Mouse (Mus musculus) adrenal gland, adult 8-10 months (tissue): Measurements from ENCODE around the gene H2-Q10. TPM values are rescaled to one million over a fixed set of nuclear protein-coding genes. Genes with fewer than 3 reads are reported as not detected.
"Not testable (repeated sequence)": the region's sequence is repeated elsewhere in the genome, so short reads cannot be mapped to it uniquely, and the experiment has no call there.

Experiments used
- DNase-seq: peaks from one replicate; pipeline ENCODE4 v3.0.0; 2022
- total RNA-seq, 4 experiments: library from RNA; stranded (reverse); gene quantifications; 2 replicates each; pipeline ENCODE4 v1.2.4; 2022

The H2-Q10 gene
- total RNA-seq: 1 to 10 TPM; 1.9 to 7.9 (median 3.7) TPM

DNA sequence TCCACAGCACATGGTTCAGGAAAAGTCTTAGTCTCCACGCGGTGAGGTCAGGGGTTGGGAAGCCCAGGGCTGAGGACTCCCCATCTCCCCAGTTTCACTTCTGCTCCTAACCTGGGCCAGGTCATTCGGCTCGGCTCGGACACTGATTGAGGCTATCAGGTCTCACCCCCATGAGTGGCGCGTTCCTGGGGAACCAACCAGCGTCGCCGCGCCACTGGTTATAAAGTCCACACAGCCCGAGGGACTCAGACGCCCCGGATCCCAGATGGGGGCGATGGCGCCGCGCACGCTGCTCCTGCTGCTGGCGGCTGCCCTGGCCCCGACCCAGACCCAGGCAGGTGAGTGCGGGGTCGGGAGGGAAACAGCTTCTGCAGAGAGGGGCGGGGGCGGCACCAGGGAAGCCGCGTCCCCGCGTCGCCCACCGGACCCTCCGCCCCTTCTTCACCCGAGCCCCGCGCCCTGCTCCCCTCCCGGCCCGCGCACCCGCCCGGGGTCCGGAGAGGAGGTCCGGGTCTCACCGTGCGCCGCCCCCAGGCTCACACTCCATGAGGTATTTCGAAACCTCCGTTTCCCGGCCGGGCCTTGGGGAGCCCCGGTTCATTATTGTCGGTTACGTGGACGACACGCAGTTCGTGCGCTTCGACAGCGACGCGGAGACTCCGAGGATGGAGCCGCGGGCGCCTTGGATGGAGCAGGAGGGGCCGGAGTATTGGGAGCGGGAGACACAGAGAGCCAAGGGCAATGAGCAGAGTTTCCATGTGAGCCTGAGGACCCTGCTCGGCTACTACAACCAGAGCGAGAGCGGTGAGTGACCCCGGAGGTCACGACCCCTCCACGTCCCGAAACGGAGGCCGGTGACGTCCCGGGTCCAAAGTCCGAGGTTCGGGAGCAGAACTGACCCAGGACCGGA lies at the start of gene H2-Q10:
Gene H2-Q10 (plus strand): TSS at position 248 of the 910 bp plus-strand sequence.
- no peak for DNase-seq

DNA sequence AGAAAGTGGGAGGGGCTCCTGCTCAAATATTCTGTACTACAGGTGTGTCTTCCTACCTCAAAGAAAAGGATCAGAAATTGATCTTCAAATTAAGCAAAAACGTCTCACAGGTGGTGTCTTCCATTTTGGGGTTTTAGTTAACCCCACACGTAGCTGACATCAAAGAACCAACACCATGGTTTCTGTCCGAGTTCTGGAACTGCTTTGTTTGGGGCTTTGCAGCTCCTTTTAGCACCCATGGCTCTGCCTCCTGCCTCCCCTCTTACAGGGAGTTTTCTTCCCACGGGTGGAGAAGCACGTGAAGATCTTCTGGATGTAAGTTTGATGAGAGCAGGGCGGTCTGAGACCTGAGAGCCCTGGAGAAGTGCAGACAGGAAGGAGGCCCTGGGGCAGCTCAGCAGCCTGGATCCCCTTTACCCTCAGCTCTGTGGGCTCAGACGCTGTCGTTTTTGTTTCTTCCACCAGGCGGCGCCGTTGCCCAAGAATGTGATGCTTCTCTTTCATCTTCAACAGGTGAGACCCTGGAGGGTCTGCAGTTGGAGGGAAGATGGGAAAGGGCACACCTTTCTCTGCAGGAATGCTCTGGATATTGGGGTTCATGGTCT lies 49.6 kb upstream of the H2-Q10 start:
- not testable (repeated sequence) for DNase-seq

DNA sequence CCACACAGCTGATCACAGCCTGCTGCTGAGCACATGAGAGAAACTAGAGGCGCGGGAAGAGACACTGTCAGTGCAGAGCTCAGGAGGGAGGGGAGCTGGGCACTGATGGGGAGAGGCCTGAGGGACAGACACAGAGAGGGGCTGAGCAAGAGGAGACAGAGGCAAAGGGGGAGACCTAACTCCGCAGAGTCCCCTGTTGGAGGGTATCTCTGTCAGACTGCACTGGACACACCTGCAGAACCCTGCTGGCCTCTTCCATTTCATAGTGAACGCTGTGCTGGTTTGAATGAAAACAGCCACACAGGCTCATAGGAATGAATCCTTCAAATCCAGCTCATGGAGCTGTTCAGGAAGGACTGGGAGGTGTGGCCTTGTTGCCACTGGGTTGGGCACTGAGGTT lies 48.6 kb upstream of the H2-Q10 start:
- not testable (repeated sequence) for DNase-seq

DNA sequence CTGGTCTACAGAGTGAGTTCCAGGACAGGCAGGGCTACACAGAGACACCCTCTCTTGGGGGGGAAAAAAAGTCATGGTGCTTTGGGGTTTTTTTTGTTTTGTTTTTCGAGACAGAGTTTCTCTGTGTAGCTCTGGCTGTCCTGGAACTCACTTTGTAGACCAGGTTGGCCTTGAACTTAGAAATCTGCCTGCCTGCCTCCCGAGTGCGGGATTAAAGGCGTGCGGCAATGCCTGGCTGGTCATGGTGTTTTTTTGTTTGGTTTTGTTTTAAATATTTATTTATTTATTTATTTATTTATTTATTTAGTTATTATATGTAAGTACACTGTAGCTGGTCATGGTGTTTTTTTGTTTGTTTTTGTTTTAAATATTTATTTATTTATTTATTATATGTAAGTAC lies 47.5 kb upstream of the H2-Q10 start:
- not testable (repeated sequence) for DNase-seq

DNA sequence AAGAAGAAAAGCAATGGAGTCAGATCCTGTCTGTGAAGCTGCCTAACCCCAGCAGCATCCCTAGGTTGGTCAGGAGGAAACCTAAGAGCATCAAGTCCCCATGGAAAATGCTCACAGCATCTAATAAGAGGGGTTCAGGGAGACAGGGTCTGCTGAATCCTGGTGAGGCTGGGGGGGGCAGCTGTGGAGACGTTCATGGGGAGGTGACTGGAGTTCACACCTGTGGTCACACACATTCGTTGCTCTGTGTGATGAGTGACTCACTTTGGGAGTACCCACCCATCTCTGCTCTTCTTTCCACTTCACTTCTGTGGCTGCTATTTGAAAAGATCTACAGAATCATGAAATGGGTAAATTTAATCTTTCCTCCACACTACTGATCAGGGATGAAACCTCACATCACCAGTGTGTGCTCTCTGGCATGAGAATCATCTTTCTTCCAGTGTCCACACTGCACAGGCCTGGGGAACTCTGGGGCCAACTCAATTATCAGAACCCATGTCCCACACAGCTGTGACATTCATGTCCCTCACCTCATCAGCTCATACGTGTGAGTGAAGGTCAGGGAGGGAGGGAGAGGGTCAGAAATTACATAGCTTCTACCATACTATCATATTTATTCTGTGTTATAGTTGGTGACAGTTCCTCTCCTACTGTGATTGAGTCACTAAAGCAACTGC lies 46.6 kb upstream of the H2-Q10 start:
- DNase-seq: not testable (repeated sequence)

DNA sequence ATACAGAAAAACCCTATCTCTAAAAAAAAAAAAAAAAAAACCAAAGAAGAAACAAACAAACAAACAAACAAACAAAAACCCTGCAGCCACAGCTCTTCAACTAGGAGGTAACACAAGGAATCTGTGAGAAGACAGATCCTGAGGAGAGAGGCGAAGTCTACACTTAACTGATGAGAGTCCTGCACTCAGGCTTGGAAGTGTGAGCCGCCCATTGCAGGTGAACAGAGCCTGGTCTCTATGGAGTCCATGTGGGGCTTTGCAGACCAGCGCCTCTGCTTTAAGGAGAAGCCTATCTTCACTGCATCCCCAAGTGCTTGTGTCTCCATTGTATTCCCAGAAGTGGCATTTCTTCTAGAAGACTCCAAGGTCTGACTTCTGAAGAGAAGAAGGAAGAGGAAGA lies 45.8 kb upstream of the H2-Q10 start:
- not testable (repeated sequence) for DNase-seq

DNA sequence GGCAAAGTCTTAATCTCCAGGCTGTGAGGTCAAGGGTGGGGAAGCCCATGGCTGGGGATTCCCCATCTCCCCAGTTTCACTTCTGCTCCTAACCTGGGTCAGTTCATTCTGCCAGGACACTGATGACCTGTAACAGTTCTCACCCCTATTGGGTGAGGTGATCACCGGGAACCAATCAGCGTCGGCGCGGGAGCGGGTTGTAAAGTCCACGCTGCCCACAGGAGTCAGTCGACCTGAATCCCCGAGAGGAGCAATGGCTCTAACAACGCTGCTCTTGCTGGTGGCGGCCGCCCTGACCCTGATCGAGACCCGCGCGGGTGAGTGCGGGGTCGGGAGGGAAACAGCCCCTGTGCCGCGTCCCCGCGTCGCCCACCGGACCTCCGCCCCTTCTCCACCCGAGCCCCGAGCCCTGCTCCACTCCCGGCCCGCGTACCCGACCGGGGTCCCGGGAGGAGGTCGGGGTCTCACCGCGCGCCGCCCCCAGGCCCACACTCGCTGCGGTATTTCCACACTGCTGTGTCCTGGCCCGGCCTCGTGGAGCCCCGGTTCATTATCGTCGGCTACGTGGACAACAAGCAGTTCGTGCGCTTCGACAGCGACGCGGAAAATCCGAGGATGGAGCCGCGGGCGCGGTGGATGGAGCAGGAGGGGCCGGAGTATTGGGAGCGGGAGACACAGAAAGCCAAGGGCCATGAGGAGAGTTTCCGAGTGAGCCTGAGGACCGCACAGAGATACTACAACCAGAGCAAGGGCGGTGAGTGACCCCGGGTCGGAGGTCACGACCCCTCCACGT lies 45.1 kb upstream of the H2-Q10 start, which contains the start of gene H2-Q6:
Gene H2-Q6 (plus strand): TSS at position 227 of the 793 bp plus-strand sequence.
- peak; percentile 72 for DNase-seq

DNA sequence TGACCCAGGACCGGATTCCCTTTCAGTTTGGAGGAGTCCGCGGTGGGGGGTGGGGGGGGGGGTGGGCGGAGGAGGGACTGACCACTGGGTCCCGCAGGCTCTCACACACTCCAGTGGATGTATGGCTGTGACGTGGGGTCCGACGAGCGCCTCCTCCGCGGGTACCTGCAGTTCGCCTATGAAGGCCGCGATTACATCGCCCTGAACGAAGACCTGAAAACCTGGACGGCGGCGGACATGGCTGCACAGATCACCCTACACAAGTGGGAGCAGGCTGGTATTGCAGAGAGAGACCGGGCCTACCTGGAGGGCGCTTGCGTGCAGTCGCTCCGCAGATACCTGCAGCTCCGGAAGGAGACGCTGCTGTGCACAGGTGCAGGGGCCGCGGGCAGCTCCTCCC lies 44.4 kb upstream of the H2-Q10 start:
- not testable (repeated sequence) for DNase-seq

DNA sequence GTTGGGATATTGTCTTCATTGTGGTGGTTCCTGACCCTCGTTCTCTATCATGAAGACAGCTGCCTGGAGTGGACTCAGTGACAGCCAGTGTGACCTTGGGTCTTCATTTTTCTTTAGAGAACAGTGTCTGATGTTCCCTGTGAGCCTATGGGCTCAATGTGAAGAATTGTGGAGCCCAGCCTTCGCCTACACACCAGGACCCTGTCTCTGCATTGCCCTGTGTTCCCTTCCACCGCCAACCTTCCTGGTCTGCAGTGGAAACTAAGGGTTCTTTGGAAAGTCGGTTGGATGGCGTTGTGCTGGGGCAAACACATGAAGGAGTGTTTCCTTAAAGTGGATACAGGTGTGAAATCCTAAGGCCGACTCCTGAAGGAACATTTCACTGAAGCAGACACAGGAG lies 41.0 kb upstream of the H2-Q10 start:
- DNase-seq: not testable (repeated sequence)

DNA sequence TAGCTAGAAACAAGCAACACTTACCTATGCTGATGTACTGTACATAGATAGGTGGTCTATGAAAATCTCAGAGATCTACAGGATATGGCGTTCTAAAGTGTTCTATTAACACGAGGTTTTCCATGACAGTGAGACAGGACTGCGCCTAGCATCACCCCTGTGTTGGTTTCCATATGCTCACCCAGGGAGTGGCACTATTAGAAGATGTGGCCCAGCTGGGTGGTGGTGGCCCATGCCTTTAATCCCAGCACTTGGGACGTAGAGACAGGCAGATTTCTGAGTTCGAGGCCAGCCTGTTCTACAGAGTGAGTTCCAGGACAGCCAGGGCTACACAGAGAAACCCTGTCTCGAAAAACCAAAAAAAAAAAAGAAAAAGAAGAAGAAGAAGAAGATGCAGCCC lies 39.2 kb upstream of the H2-Q10 start:
- not testable (repeated sequence) for DNase-seq

DNA sequence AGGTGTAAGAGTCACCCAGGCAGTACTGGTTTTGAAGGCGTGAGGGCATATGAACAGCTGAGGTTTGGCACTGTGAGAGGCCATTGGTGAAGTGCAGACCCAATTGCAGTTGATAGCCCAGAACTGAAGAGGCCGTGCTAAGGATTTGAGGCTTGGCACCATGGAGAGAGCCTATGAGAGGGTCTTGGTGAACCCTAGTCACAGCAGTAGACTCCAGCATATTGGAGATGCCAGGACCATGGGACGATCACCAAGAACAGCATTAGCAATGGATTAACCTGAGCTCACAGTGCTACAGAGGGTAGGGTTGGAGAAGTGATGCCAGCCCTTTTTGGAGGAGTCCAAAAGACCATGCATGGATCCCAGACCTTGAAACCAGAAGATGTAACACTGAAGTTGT lies 37.7 kb upstream of the H2-Q10 start:
- not testable (repeated sequence) for DNase-seq

DNA sequence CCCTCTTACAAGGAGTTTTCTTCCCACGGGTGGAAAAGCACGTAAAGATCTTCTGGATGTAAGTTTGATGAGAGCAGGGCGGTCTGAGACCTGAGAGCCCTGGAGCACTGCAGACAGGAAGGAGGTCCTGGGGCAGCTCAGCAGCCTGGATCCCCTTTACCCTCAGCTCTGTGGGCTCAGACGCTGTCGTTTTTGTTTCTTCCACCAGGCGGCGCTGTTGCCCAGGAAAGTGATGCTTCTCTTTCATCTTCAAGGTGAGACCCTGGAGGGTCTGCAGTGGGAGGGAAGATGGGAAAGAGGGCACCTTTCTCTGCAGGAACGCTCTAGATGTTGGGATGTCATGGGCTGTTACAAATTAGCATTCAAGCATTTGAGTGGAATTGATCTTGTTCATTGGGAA lies 35.1 kb upstream of the H2-Q10 start:
- DNase-seq: not testable (repeated sequence)

DNA sequence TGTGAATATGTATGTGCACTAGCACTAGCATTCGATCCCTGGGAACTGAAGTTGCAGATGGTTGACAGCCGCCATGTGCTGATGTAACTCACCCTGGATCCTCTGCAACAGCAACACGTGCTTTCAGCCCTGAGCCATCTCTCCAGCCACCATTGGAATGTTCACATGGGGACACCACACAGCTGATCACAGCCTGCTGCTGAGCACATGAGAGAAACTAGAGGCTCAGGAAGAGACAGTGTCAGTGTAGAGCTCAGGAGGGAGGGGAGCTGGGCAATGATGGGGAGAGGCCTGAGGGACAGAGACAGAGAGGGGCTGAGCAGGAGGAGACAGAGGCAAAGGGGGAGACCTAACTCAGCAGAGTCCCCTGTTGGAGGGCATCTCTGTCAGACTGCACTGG lies 34.3 kb upstream of the H2-Q10 start:
- DNase-seq: not testable (repeated sequence)

DNA sequence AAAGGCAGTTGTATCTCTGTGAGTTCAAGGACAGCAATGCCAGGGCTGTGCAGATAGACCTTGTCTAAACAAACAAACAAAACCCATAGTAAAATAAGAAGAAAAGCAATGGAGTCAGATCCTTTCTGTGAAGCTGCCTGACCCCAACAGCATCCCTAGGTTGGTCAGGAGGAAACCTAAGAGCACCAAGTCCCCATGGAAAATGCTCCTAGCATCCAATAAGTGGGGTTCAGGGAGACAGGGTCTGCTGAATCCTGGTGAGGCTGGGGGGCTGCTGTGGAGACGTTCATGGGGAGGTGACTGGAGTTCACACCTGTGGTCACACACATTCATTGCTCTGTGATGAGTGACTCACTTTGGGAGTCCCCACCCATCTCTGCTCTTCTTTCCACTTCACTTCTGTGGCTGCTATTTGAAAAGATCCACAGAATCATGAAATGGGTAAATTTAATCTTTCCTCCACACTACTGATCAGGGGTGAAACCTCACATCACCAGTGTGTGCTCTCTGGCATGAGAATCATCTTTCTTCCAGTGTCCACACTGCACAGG lies 32.4 kb upstream of the H2-Q10 start:
- DNase-seq: not testable (repeated sequence)

DNA sequence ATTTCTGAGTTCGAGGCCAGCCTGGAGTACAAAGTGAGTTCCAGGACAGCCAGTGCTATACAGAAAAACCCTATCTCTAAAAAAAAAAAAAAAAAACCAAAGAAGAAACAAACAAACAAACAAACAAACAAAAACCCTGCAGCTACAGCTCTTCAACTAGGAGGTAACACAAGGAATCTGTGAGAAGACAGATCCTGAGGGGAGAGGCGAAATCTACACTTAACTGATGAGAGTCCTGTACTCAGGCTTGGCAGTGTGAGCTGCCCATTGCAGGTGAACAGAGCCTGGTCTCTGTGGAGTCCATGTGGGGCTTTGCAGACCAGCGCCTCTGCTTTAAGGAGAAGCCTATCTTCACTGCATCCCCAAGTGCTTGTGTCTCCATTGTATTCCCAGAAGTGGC lies 31.5 kb upstream of the H2-Q10 start:
- DNase-seq: not testable (repeated sequence)

DNA sequence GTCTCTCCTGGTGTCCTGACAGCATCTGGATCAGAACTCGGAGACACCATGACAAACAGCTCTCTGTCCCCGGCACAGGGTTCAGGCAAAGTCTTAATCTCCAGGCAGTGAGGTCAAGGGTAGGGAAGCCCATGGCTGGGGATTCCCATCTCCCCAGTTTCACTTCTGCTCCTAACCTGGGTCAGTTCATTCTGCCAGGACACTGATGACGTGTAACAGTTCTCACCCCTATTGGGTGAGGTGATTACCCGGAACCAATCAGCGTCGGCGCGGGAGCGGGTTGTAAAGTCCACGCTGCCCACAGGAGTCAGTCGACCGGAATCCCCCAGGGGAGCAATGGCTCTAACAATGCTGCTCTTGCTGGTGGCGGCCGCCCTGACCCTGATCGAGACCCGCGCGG lies 31.0 kb upstream of the H2-Q10 start, which contains the start of gene H2-Q7:
Gene H2-Q7 (plus strand): TSS at position 271 of the 400 bp plus-strand sequence.
- DNase-seq: peak; percentile 82

DNA sequence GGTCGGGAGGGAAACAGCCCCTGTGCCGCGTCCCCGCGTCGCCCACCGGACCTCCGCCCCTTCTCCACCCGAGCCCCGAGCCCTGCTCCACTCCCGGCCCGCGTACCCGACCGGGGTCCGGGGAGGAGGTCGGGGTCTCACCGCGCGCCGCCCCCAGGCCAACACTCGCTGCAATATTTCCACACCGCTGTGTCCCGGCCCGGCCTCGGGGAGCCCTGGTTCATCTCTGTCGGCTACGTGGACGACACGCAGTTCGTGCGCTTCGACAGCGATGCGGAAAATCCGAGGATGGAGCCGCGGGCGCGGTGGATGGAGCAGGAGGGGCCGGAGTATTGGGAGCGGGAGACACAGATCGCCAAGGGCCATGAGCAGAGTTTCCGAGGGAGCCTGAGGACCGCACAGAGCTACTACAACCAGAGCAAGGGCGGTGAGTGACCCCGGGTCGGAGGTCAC lies 30.6 kb upstream of the H2-Q10 start:
- DNase-seq: not testable (repeated sequence)

DNA sequence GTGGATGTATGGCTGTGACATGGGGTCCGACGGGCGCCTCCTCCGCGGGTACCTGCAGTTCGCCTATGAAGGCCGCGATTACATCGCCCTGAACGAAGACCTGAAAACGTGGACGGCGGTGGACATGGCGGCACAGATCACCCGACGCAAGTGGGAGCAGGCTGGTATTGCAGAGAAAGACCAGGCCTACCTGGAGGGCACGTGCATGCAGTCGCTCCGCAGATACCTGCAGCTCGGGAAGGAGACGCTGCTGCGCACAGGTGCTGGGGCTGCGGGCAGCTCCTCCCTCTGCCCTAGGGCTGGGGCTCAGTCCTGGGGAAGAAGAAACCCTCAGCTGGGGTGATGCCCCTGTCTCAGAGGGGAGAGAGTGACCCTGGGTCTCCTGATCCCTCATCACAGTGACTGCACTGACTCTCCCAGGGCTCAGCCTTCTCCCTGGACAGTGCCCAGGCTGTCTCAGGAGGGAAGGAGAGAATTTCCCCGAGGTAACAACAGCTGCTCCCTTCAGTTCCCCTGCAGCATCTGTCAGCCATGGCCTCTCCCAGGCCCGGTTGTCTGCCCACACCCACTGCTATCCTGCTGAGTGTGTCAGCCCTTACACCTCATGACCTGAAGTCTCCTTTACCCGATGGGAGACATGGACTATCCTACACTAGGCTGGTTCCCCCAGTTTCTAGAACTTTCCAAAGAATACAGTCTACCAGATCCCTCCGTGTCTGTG lies 29.8 kb upstream of the H2-Q10 start:
- DNase-seq: not testable (repeated sequence)

DNA sequence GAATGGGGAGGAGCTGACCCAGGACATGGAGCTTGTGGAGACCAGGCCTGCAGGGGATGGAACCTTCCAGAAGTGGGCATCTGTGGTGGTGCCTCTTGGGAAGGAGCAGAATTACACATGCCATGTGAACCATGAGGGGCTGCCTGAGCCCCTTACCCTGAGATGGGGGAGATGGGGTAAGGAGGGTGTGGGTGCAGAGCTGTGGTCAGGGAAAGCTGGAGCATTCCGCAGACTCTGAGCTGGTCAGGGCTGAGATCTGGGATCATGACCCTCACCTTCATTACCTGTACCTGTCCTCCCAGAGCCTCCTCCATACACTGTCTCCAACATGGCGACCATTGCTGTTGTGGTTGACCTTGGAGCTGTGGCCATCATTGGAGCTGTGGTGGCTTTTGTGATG lies 27.5 kb upstream of the H2-Q10 start:
- not testable (repeated sequence) for DNase-seq

DNA sequence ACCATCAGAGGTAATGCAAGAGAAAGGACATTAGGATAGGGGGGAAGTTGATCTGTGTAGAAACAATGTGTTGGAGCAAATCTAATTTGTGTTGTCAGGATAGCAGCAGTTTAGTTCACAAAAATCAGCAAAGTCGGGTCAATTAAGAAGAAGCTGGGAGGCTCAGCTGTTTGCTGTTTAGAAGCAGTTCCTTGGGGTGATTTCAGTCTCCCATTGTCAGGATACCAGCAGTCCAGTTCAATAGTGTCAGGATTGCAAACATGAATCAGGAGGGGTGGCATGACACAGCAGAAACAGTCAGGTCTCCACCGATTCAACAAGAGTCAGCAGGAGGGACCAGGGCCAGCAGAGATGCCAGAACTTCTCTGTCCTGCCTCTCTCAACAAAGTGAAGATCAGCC lies 25.4 kb upstream of the H2-Q10 start:
- DNase-seq: not testable (repeated sequence)

DNA sequence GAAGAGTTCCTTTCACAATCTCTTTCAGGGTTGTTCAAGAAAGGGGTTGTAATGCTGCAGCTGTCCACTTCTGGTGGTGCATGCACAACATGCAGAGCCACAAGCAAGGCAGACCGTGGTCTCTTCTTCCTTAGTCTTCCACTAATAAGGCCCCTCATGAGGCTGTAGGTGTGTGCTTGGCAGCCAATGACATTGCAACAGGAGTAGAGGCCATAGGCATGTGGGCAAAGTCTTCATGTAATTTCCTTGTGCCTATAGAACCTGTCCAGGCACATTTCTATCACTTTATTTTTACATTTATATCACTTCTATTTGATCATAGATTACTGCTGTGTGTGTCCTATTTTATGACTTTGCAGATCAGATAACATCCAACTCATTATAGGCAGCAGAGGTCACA lies 11.6 kb upstream of the H2-Q10 start:
- DNase-seq: not testable (repeated sequence)
